Mouse (Mus musculus) lung, embryonic 15.5 days (tissue): ENCODE data around the gene Pcnt. TPM values are rescaled to one million over a fixed set of nuclear protein-coding genes. Genes with fewer than 3 reads are reported as not detected.

Experiments
- ATAC-seq: fragments of 200-750 bp; cut with Nextera tagmentation; 2 replicates; pipeline ENCODE4 v1.8.0; 2017; ENCODE audit warnings: moderate number of reproducible peaks, borderline replicate concordance; ENCODE audit not compliant: low FRiP score, low TSS enrichment; ENCODE audit errors: extremely low read depth
- H3K27ac ChIP-seq: fragments of 300-500 bp; sonication (generic); 2 replicates; pipeline ENCODE4 v1.5.1; 2015; ENCODE audit warnings: moderate library complexity, mild to moderate bottlenecking, inconsistent platforms
- H3K27me3 ChIP-seq: fragments of 300-500 bp; sonication (generic); 2 replicates; pipeline ENCODE4 v1.6.1; 2015; ENCODE audit warnings: inconsistent platforms
- H3K36me3 ChIP-seq: fragments of 300-500 bp; sonication (generic); 2 replicates; pipeline ENCODE4 v1.6.1; 2015; ENCODE audit warnings: inconsistent platforms
- H3K4me1 ChIP-seq: fragments of 300-500 bp; sonication (generic); 2 replicates; pipeline ENCODE4 v1.6.1; 2015; ENCODE audit warnings: inconsistent platforms
- H3K4me2 ChIP-seq: fragments of 300-500 bp; sonication (generic); 2 replicates; pipeline ENCODE4 v1.6.1; 2015; ENCODE audit warnings: inconsistent platforms, mild to moderate bottlenecking, moderate library complexity
- H3K4me3 ChIP-seq: fragments of 300-500 bp; sonication (generic); 2 replicates; pipeline ENCODE4 v1.5.1; 2015; ENCODE audit warnings: mild to moderate bottlenecking, inconsistent platforms
- H3K9ac ChIP-seq: fragments of 300-500 bp; sonication (generic); 2 replicates; pipeline ENCODE4 v1.6.1; 2015; ENCODE audit warnings: inconsistent platforms
- H3K9me3 ChIP-seq: fragments of 300-500 bp; sonication (generic); 2 replicates; pipeline ENCODE4 v1.6.1; 2016; ENCODE audit warnings: inconsistent platforms
- WGBS: fragments of 180-500 bp; shearing (Covaris S2); methylation state at CpG from one replicate; pipeline ENCODE4 v1.1.7; 2015; 5-methylcytosine and 5-hydroxymethylcytosine counted together
- polyA plus RNA-seq: library from polyadenylated mRNA; unstranded; fragments of >200 nt; fragmentation: Nextera tagmentation; extraction: Ambion mirVana; gene quantifications from 2 replicates; pipeline ENCODE4 v1.2.1, GENCODE M21; 2015

The Pcnt gene
- polyA plus RNA-seq, 1 experiment from 2014 or later, result 18.5 TPM

DNA sequence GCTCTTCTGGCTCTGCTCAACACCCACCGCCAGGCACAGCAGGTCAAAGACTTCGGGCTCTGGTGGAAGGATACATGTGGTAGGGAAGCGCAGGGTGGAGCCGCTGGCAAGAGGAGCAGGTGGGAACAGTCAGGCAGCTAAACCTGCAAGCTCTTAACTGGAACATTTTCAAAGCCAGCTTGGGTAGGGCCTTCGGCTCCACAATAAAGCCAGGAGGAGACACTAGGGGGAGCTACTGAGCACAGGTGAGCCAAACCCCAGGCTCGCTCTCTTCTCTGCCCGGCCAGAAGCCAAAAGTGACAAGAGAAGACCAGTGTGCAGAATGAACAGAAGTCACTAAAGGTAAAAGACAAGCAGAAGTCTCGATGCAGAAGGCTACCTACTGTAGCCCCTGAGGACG, 50.8 kb downstream of the Pcnt start:
- 76% methylated on average over 9 of the region's 9 CpGs for whole genome bisulfite sequencing
- H3K36me3 ChIP-seq, result peaks cover 62% of the 10 kb centered on the region
- H3K27ac ChIP-seq, result no peak overlapping the region
- H3K4me2 ChIP-seq, result no peak overlapping the region
- H3K27me3 ChIP-seq, result no peaks in the 10 kb centered on the region
- ATAC-seq, result no peak
- H3K4me3 ChIP-seq, result no peak overlapping the region
- H3K9ac ChIP-seq, result no peak overlapping the region
- H3K9me3 ChIP-seq, result no peaks in the 10 kb centered on the region
- no peaks in the 10 kb centered on the region for H3K4me1 ChIP-seq

DNA sequence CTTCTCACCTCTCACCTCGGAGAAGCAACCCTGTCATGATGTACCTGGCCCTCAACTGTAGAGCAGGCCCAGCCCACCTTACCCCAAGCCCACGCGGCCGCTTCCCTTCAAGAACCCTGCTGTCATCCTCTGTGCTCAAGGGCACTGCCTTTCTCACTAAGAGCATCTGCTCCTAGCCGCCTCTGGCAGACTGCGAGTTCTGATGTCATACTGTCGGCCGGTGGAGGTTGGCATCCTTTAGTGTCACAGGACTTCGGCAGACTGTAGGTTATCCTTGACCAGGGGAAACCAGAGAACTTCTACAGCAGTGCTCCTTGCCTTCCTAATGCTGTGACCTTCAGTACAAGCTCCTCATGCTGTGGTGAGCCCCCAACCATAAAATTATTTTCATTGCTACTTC, 51.4 kb downstream of the Pcnt start:
- Histone ChIP-seq H3K9me3 (no peaks in the 10 kb centered on the region), H3K27ac (no peak overlapping the region), H3K4me1 (no peaks in the 10 kb centered on the region), H3K4me3 (no peak overlapping the region), H3K36me3 (peaks cover 64% of the 10 kb centered on the region), H3K27me3 (no peaks in the 10 kb centered on the region), H3K9ac (no peak overlapping the region), H3K4me2 (no peak overlapping the region)
- WGBS, result 93% methylated on average over 9 of the region's 9 CpGs
- ATAC-seq, result no peak

DNA sequence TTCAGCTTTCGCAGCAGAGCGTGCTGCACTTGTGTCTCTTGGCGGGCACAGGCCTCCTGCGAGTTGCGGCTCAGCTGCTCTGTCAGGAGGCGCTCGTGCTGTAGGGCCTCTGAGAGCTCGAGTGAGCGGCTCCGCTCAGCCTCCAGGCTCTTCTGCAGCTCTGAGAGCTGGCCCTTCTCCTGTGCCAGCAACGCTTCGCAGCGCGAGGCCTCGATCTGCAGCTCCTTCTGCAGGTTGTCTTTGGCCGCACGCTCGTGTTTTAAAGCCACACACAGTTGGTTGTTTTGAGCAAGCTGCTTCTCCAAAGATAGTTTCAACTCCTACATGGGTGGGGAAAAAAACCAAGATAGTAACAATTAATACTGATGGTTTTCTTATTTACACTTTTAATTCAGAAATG, 67.6 kb downstream of the Pcnt start:
- 89% methylated on average over 18 of the region's 18 CpGs for WGBS
- ATAC-seq, result no peak

DNA sequence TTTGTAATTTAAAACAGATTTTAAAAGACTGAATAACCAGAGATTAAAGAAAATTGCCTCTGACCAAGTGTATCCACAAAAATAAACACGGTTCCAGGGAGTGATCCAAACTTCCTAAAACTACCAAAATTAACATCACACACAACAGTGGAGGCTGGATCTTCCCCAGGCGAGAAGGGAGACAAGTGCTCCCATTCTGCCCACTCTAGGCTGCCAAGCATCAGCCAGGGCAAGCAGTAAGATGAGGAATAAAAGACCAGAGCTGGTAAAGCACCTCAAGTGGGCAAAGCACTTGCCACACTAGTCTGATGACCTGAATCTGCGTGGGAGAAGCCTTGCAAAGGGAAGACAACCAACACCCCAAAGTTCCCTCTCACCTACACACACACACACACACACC, 70.8 kb downstream of the Pcnt start:
- no peak overlapping the region for H3K9ac ChIP-seq
- 82% methylated on average over 3 of the region's 3 CpGs for WGBS
- no peaks in the 10 kb centered on the region for H3K9me3 ChIP-seq
- H3K4me3 ChIP-seq, result no peak overlapping the region
- H3K36me3 ChIP-seq, result peaks cover 77% of the 10 kb centered on the region
- no peaks in the 10 kb centered on the region for H3K4me1 ChIP-seq
- no peak for ATAC-seq
- H3K27ac ChIP-seq, result no peak overlapping the region
- H3K27me3 ChIP-seq, result no peaks in the 10 kb centered on the region
- no peak overlapping the region for H3K4me2 ChIP-seq

More for the DNA sequence above, 67.6 kb downstream of the Pcnt start:
- H3K36me3 ChIP-seq, result peaks cover 73% of the 10 kb centered on the region
- H3K4me3 ChIP-seq, result no peak overlapping the region
- H3K27me3 ChIP-seq, result no peaks in the 10 kb centered on the region
- H3K4me1 ChIP-seq, result no peaks in the 10 kb centered on the region
- H3K4me2 ChIP-seq, result no peak overlapping the region
- H3K9ac ChIP-seq, result no peak overlapping the region
- H3K9me3 ChIP-seq, result no peaks in the 10 kb centered on the region
- no peak overlapping the region for H3K27ac ChIP-seq

DNA sequence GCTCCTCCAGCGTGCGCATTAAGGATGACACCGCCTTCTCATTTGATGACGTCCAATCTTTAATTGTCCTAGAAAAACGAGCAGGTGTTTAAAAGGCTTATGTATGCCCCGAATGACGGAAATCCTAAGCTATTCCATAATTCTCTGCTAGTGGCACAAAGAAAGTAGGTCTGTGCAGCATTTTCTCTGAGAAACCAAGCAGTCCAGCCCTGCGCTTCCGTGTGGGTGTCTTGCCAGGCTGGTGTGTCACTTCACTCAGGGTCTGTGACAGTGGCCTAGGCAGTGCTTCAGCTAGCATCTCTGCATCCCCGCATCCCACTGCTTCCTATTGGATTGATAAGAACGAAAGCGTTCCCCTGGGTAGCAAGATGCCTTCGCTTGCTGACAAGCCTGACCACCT, 73.8 kb downstream of the Pcnt start:
- ATAC-seq, result no peak
- Histone ChIP-seq H3K4me1 (no peaks in the 10 kb centered on the region), H3K27me3 (no peaks in the 10 kb centered on the region), H3K4me3 (no peak overlapping the region), H3K9me3 (no peaks in the 10 kb centered on the region), H3K4me2 (no peak overlapping the region), H3K36me3 (peaks cover 75% of the 10 kb centered on the region), H3K9ac (no peak overlapping the region), H3K27ac (no peak overlapping the region)
- 89% methylated on average over 13 of the region's 13 CpGs for WGBS

DNA sequence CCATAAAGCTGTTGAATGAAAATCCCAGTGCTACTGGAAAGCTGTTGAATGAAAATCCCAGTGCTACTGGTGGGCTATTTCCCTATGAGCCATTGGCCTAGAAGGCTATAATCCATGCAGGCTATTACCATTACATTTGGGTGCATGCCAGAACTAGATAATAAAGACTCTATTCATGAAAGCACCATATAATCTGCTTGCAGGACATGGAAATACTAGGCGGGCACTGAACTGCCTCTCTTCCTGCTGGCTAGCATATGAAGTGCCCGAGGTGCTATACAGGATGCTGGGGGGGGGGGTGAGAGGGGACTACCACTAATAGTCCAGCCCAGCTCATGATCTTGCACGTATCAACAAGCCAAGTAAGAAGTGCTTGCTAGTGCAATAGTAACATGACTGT, 79.4 kb downstream of the Pcnt start:
- Histone ChIP-seq H3K27me3 (no peaks in the 10 kb centered on the region), H3K36me3 (peaks cover 42% of the 10 kb centered on the region; the same call in 1 of the 2 replicates), H3K4me2 (no peak overlapping the region), H3K9ac (no peak overlapping the region), H3K27ac (no peak overlapping the region), H3K4me1 (no peaks in the 10 kb centered on the region), H3K9me3 (no peaks in the 10 kb centered on the region), H3K4me3 (no peak overlapping the region)
- WGBS, result 69% methylated on average over 3 of the region's 3 CpGs
- no peak for ATAC-seq

DNA sequence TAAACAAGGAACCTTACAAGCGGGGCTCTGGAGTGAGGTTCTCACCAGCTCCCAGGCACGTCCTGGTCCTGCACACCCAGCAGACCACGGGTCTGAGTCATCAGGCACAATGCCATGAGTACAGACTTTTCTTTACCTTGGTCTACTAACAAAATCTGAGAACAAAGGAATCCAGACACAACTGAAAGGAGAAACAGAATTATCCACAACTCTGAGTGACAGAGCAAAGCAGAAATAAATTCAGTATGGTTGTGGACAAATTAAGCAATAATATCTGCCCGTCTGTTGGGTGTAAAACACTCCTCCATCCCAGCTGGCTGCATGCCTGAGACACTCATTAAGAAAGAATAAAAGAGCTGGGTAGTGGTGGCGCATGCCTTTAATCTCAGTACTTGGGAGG, 84.1 kb downstream of the Pcnt start:
- H3K36me3 ChIP-seq, result peaks cover 53% of the 10 kb centered on the region
- no peak for ATAC-seq
- WGBS, result 72% methylated on average over 5 of the region's 5 CpGs

DNA sequence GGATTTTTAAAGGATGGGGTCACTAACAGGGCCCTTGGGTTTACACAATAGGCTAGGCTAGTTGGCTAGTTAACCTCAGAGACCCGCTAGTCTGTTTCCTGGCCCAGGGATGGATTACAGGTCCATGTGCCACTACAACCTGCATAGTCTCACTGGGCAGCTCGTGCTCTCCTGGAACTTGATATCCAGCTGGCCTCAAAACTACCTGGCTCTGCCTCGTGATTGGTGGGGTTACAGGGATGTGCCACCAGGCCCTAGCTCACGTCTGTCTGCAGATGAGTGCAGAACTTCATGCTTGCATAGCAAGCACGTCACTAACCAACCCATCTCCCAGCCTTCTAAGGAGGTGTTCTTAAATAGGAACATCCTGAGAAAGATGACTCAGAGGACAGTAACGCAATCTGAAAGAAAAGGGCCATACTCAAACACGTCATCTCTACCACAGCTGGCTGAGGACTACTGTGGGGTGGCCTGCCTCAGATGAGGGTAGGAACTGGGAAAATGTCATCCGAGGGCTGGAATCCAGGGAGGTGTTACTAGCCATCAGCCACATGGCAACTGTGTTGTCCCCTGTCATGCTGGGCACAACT, 85.2 kb downstream of the Pcnt start:
- H3K36me3 ChIP-seq, result peaks cover 63% of the 10 kb centered on the region
- ATAC-seq, result no peak
- no peaks in the 10 kb centered on the region for H3K9me3 ChIP-seq
- no peak overlapping the region for H3K4me2 ChIP-seq
- no peak overlapping the region for H3K9ac ChIP-seq
- WGBS, result 85% methylated on average over 8 of the region's 8 CpGs
- no peaks in the 10 kb centered on the region for H3K27me3 ChIP-seq
- no peaks in the 10 kb centered on the region for H3K4me1 ChIP-seq
- H3K4me3 ChIP-seq, result no peak overlapping the region
- H3K27ac ChIP-seq, result no peak overlapping the region

More for the DNA sequence above, 84.1 kb downstream of the Pcnt start:
- Histone ChIP-seq H3K9ac (no peak overlapping the region), H3K4me1 (no peaks in the 10 kb centered on the region), H3K9me3 (no peaks in the 10 kb centered on the region), H3K4me3 (no peak overlapping the region), H3K4me2 (no peak overlapping the region), H3K27ac (no peak overlapping the region), H3K27me3 (no peaks in the 10 kb centered on the region)

DNA sequence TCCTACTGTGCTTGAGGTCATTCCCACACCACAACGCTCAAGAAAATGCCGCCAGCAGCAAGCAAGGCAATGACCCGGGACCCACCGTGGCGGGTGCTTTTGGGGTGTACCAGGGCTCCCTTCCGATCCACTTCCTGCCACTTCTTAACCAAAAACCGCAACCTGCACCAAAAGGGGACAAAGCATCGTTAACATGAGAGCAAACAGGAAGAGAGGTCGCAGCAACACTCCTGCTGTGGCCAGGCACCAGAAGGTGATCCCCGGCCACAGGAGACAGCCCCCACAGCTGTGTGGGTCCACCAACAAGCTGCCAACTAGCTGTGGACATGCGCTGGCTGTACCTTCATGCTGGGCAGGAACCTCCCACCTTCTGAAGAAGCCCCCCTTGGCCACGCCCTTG, 87.6 kb downstream of the Pcnt start:
- ATAC-seq, result no peak
- Histone ChIP-seq H3K27ac (no peak overlapping the region), H3K4me3 (no peak overlapping the region), H3K4me2 (no peak overlapping the region), H3K36me3 (peaks cover 78% of the 10 kb centered on the region), H3K27me3 (no peaks in the 10 kb centered on the region), H3K4me1 (no peaks in the 10 kb centered on the region), H3K9me3 (no peaks in the 10 kb centered on the region), H3K9ac (no peak overlapping the region)
- WGBS, result 87% methylated on average over 12 of the region's 12 CpGs

DNA sequence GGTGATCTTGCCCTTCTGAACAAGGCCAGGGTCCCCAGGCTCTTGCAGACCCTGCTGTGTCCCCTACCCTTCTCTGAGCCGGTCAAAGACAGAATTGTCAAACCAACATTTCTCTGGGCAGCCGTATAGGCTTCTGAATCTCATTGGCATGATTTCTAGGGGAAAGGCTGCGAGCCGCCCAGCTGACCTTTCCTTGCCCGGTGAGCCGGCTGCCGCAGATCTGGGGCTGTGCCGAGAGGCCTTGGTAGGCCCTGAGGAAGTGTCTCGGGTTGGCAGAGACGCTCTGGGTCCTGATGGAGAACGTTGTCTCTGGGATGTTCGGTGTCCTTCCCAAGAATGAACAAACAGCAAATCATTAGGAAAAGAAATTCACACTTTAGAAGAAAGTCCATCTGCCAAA, 88.6 kb downstream of the Pcnt start:
- Histone ChIP-seq H3K36me3 (peaks cover 78% of the 10 kb centered on the region), H3K9ac (no peak overlapping the region), H3K9me3 (no peaks in the 10 kb centered on the region), H3K27me3 (no peaks in the 10 kb centered on the region), H3K4me3 (no peak overlapping the region), H3K4me2 (no peak overlapping the region), H3K4me1 (no peaks in the 10 kb centered on the region), H3K27ac (no peak overlapping the region)
- 94% methylated on average over 12 of the region's 12 CpGs for WGBS
- no peak for ATAC-seq

DNA sequence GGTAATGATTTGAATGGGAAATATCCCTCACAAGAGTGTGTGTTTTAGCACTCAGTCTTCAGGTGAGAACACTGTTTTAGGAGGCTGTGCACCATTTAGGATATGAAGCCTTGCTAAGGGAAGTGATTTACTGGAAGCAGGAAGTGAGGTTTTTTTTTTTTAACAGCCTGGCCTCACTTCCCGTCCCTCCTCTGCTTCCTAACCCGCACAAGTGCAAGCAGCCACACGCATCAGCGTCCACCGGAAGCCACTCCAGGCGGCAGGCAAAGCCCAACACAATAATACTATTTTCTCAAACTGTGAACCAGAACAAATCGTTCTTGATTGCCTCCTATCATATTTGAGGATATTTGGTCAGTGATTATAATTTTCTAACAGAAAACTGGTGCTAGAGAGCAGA, 90.6 kb downstream of the Pcnt start:
- Histone ChIP-seq H3K36me3 (peaks cover 66% of the 10 kb centered on the region), H3K4me1 (no peaks in the 10 kb centered on the region), H3K27ac (no peak overlapping the region; the same call in 1 of the 2 replicates), H3K4me2 (no peak overlapping the region), H3K4me3 (no peak overlapping the region), H3K9ac (no peak overlapping the region), H3K9me3 (no peaks in the 10 kb centered on the region), H3K27me3 (no peaks in the 10 kb centered on the region)
- no peak for ATAC-seq
- WGBS, result 66% methylated on average over 7 of the region's 7 CpGs

DNA sequence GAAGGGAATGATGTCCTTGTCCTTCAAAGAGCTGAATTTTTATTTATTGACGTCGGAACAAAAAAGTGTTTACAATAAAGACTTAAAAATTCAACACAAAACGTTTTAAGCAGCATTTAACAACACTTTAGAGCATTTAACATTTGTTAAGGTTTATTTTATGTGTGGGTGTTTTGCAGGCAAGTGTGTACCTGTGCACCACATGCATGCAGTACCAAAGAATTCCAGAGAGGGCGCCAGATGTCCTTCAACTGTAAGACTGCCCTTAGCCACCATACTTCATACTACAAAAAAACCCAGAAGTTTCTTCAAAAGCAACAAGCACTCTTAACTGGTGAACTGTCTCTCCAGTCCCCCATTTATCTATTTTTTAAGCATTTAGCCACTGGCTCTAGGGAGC, 96.0 kb downstream of the Pcnt start:
- H3K9ac ChIP-seq, result no peak overlapping the region
- no peak overlapping the region for H3K27ac ChIP-seq
- peak overlapping the region; percentile 89; the same call in 1 of the 2 replicates for H3K4me3 ChIP-seq
- peak overlapping the region; percentile 87 for H3K4me2 ChIP-seq
- 6% methylated on average over 4 of the region's 4 CpGs for WGBS
- no peak for ATAC-seq
- H3K27me3 ChIP-seq, result no peaks in the 10 kb centered on the region
- H3K9me3 ChIP-seq, result no peaks in the 10 kb centered on the region
- peaks cover 25% of the 10 kb centered on the region for H3K4me1 ChIP-seq
- H3K36me3 ChIP-seq, result peaks cover 15% of the 10 kb centered on the region

DNA sequence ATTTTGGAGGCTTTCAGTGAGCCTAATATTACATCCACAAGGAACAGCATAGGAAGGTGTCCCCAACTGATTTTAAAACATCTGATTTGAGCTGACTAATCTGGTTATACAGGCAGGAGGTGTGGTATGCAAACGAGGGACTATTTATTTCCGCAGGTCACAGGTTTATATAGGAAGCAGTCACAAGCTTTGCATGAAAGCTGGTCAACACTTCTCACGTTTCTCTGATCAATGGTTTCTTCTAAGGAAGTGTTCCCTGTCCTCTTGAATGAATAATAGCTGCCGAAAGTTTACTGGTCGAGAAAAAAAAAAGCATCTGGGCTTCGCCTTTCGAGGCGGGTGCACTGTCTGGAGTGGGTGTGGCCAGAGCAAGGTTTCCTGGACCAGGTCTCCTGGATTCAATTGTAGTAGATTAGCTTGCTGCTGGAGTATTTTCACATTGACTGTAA, 96.5 kb downstream of the Pcnt start:
- WGBS, result 9% methylated on average over 8 of the region's 8 CpGs
- Histone ChIP-seq H3K4me2 (peak overlapping the region; percentile 87), H3K9me3 (no peaks in the 10 kb centered on the region), H3K9ac (peak overlapping the region; percentile 58), H3K4me1 (peaks cover 25% of the 10 kb centered on the region), H3K36me3 (peaks cover 11% of the 10 kb centered on the region), H3K27me3 (no peaks in the 10 kb centered on the region), H3K4me3 (peak overlapping the region; percentile 89), H3K27ac (no peak overlapping the region)
- no peak for ATAC-seq
